Mouse (Mus musculus) ovary, adult 10 weeks (tissue): ENCODE measurements around the gene Il2ra. TPM values are rescaled to one million over a fixed set of nuclear protein-coding genes. Genes with fewer than 3 reads are reported as not detected.

Source experiments
- polyA plus RNA-seq: library from polyadenylated mRNA; stranded (reverse); fragments of 350-450 nt; fragmentation: Illumina TruSeq; extraction: RNeasy Lipid Tissue Mini Kit (QIAGEN cat#74804); gene quantifications from one replicate; pipeline ENCODE4 v1.2.3, GENCODE M21; 2014

The Il2ra gene
- polyA plus RNA-seq, result 1.6 TPM

DNA sequence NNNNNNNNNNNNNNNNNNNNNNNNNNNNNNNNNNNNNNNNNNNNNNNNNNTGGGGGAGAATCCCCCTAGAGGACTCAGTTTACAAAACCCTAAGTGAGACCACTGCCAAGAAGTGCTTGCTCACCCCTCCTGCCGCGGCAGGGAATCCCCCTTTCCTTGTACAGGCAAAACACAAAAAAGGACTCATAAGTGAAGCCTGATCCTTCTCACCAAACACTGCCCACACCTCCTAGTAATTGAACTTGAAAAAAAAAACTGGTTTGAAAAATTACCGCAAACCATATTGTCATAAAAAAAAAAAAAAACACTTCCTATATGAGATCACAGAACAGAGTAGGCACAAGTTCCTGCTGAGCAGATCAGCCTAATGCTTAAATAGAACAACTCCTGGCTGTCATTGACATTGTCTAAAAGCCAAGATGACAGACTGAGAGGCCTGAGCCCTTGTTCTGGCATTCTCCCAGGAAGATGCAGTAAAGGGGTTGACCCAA, at the start of gene Il2ra:
Gene Il2ra, plus strand, starts transcription at position 357 of the 491 bp plus-strand sequence.

DNA sequence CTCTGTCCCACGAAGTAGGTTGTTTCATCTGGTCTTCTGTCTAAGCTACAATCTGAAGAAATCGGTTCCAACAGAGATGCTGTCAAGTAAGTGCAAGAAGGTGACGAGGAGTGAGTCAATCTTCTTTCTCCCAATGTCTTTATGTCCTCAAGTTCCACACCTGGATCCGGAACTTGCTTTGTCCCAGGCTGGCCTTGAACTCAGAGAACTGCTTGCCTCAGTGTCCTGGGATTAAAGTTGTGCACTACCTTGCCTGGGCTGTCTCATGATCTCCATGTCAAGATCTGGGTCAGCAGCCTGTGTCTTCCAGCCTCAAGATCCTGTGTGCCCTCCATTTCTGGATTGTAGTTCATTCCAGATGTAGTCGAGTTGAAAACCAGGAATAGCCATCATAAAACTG, 38.6 kb upstream of the Il2ra start, which contains the start of gene Rbm17:
Gene Rbm17, minus strand, starts transcription at position 101 of the 400 bp plus-strand sequence.

DNA sequence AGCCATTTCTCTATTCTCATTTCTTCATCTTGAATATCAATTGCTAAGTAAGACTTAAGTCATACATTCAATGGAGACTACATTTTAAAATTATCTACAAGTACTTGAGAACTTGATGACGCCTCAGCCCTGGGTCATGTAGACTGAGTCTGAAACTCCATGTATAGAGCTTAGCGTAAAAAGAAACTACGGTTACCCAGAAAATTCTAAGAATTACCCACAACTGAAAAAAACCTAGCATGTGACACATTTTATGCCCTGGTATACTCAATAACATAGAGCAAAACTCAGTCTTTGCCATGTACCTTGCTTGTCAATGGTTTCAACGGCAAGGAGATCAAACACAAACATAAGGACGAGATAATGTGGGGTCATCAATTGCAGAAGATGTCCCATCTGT, 16.7 kb upstream of the Il2ra start, which contains the start of gene Gm17490:
Gene Gm17490, minus strand, starts transcription at position 375 of the 400 bp plus-strand sequence.

DNA sequence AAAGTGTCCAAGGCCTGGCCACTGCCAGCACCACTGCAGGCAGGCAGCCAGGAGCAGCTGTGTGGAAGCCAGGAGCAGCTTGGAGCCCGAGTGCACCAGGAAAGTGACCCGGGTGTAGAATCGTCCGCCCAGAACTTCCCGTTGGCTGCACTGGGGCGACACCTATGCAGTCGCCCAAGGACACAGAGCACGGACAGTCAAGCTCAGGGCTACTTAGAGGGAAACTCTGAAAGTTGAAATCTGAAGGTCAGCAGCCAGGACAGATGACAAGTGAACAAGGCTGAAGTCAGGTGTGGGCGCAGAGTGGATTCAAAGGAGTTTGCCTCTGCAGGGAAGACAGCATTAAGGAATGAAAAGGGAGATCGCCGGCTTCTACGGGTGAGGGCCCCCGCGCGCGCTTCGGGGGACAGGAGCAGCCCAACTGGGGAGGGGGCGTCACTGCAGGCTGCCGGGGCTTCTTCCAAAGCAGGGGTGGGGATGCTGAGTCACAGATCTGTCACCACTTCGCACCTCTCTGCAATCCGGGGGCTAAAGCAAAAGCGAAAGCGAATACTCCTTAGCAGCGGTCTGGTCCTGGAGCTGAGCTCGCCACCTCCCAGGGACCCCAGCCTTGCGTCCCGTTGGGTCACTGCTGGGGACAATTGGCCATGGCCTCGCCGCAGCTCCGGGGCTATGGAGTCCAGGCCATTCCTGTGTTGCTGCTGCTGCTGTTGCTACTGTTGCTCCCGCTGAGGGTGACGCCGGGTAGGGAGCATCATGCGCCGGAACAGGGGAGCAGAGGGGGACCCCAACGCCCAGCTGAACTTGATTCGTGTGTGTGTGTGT, 62.8 kb downstream of the Il2ra start, which contains the start of gene Il15ra:
Gene Il15ra, plus strand, starts transcription at position 90 of the 825 bp plus-strand sequence.

Other genes with a start within 250 kb of the Il2ra start
- 18.6 TPM for gene Pfkfb3, start 88.7 kb upstream of the Il2ra start, polyA plus RNA-seq
- 363 TPM for gene Rbm17, start 38.7 kb upstream of the Il2ra start, polyA plus RNA-seq
- gene Gm17490, start 16.5 kb upstream of the Il2ra start, polyA plus RNA-seq, result not detected
- 6.5 TPM for gene Il15ra, start 62.5 kb downstream of the Il2ra start, polyA plus RNA-seq
- gene Fbh1, start 134.8 kb downstream of the Il2ra start, polyA plus RNA-seq, result 87.7 TPM
- 7.1 TPM for gene Ankrd16, start 135.1 kb downstream of the Il2ra start, polyA plus RNA-seq